Mouse (Mus musculus): ENCODE measurements at regions not wholly inside any gene's neighbourhood (a gene's known extent, or its start where the extent isn't known, plus 50 kb on each side); places are given as distances from the start of the nearest gene placed in this dataset.
A peak's percentile ranks its signal among the peaks of the same experiment; 100 is the strongest.

DNA sequence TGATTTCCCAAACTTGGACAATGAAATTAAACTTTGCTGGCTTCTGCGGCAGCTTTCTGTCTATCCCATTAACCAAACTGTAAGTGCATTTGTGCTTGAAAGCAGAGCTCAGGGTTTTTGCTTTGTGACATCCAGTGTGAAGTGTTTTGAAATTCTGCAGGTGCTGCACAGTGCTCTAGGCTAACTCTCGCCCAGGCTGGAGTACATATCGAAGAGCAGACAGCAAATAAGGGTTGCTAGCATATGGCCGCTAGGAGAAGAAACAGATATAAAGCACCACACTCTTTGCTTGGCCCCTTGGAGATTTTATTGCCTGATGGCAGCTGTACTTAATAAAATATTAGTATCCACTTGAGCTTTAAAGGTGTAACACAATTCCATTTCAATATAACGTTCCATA lies 307.5 kb downstream of the Gm10295 start:
- DNase-seq (ENCODE audit: inconsistent age in 2 of 2, low spot score in 1 of 2) = no peak

DNA sequence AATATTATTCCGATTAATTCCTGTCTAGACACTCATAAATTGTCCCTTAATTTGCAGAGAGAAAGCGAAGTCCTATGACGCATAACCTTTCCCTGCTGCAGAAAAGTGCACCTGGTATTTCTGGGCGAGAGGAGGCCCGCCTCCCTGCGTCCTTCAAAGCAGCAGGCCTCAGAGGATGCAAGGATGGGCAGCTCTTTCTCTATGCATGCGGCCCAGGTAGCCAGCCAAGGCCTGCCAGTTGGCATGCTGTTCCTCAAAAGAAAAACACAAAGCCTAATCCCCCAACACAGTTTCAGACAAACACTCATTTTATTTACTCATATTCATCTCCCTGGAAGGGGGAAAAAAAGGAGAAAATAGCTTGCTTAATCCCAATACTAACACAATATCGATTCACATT lies 308.2 kb downstream of the Gm10295 start:
- DNase-seq (ENCODE audit: inconsistent age in 2 of 2, low spot score in 1 of 2) = no peak

DNA sequence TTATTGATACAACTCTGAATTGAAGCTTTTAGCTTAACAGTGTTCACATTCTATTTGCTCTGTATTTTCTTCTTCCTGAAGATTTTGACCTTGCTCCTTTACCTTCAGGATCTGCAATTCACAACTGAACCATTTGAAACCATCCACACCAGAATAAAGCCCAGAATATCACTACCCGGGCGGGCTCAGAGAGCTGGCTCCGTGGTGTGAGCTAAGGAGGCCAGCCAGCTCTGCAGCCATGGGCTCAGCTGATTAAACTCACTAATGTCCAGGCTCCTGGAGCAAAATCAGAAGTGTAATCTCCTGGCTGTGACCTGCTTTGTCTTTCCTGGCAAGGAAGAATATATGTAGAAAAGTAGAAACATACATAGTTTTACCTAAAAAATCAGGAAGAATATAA lies 309.9 kb downstream of the Gm10295 start:
- no peak for DNase-seq (ENCODE audit: inconsistent age in 2 of 2, low spot score in 1 of 2)

DNA sequence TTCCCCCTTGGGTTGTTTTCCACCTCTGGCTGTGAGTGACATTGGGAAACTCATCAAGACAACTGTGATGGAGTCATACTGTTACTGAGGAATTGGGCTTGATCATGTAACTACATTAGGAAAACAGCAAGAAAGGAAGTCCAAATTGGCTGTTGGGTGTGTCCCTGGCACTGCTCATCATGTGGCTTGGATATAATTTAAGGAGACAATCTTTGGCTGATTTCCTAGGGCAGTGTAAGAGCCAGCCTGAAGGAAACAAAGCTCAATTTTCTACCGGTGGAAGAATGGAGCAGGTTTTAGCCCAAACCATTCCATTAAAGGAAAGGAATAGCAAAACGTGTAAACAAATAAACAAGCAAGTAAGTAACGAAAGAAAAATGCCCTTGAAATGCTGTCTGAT lies 310.4 kb downstream of the Gm10295 start:
- DNase-seq (ENCODE audit: inconsistent age in 2 of 2, low spot score in 1 of 2) = no peak

DNA sequence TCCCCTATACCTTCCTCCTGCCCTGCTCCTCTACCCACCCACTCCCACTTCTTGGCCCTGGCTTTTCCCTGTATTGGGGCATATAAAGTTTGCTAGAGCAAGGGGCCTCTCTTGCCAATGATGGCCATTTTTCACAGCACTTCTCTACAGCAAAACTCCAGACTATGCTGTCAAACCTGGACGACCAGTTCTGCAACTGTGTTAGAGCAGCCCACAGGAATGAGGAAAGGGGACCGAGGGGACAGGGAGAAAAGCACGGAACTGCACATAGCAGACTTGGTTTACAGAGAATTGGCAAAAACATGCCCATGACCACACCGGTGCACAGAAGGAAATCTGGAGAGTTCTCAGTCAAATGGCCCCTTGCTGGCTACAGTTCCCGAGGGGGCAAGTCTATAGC lies 312.7 kb downstream of the Gm10295 start:
- no peak for DNase-seq (ENCODE audit: inconsistent age in 2 of 2, low spot score in 1 of 2)

DNA sequence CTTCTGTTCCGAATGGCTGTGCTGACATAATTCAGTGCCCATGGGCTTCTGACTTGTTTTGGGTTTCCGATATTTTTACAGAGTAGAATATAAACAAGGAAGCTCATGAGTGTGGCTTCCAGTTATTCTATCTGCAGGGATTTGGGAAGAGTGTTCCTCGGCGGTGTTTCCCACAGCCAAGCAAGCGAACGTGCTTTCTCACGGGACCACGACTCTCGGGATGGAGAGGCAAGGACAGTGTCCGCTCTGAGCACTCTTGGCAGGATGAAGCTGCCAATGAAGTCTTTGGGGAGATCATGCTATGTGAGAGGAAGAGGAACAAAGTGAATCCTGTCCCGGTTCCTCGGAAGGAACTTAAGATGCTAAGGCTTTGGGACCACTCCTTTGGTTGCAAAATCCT lies 318.2 kb downstream of the Gm10295 start:
- no peak for DNase-seq (ENCODE audit: inconsistent age in 2 of 2, low spot score in 1 of 2)

DNA sequence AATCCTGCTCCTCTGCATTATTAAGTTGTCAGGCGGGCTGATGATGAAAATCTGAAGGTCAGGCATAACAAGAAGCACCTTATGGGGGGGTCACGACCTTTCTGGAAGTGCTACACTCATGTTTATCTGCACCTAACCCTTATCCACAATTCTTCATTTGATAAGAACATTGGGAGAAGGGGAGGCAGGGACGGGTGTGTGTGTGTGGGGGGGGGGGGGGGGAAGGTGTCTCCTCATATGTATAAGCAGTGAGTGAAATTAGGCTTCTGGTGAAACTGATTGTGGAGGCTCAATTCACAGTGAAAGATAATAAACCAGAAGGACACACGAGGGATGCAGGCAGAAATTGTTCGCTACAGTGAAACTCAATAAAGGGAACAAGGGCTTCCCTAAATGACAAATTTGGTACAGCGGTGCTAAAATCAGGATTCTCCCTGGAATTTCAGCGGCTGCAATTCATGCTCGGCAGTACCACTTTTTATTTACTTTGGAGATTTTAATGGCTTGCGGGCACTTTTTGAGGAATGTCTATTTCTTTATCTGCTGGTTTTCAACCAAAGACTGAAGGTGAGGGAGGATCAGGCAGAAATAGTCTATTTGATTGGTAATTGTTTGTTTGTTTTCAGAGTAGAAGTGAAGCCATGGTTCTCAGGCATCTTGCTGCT lies 327.2 kb downstream of the Gm10295 start:
- DNase-seq (ENCODE audit: inconsistent age in 2 of 2, low spot score in 1 of 2) = no peak

DNA sequence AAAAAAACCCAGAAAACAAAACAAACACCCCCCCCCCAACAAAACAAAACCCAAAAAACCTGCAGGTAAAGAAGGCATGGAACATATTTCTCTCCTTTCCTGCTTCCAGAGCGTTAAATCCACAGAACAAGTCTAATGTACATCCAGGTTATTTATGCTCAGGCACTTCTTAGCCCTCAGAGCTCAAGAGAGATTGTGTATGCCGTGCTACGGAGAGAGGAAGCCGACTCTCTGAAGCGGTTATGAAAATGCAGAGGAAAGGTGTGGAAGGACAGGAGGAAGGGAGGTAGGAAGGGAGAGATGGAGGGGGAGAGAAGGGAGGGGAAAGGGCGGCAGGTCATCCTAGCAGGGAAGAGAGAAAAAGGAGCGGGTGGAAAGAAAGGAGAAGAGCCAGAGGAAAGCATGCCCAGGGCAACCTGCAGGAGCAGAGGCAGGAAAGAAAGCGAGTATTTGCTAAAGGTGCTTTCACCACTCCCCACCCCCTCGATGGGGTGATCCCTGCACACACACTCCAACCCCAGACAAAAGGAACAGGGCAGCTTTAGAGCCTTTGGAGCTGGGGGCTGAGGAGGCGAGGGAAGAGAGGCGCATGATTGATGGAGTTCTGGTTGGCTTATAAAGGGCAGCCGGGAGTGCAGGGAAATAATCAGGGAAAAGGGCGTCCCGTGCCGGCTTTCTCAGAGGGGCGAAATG lies 327.9 kb downstream of the Gm10295 start:
- peak in 1 of 2 experiments; percentile 34 for DNase-seq (ENCODE audit: inconsistent age in 2 of 2, low spot score in 1 of 2)
